Mouse (Mus musculus) thymus, adult 2 months (tissue): ENCODE results near the gene Agpat2.

Source experiments
- CTCF ChIP-seq: fragments of 200-500 bp; IDR thresholded peaks from 2 replicates; pipeline ENCODE4 v1.5.1; 2012; ENCODE audit warnings: mild to moderate bottlenecking, control low read depth, low read length, moderate library complexity, borderline replicate concordance; ENCODE audit not compliant: control insufficient read depth, poor library complexity, insufficient read depth; ENCODE audit errors: extremely low read depth
- POLR2A ChIP-seq: fragments of 200-500 bp; IDR thresholded peaks from 2 replicates; pipeline ENCODE4 v1.6.1; 2012; ENCODE audit warnings: mild to moderate bottlenecking, low read length, control low read depth, moderate library complexity; ENCODE audit not compliant: control insufficient read depth, poor library complexity, insufficient read depth; ENCODE audit errors: extremely low read depth

DNA sequence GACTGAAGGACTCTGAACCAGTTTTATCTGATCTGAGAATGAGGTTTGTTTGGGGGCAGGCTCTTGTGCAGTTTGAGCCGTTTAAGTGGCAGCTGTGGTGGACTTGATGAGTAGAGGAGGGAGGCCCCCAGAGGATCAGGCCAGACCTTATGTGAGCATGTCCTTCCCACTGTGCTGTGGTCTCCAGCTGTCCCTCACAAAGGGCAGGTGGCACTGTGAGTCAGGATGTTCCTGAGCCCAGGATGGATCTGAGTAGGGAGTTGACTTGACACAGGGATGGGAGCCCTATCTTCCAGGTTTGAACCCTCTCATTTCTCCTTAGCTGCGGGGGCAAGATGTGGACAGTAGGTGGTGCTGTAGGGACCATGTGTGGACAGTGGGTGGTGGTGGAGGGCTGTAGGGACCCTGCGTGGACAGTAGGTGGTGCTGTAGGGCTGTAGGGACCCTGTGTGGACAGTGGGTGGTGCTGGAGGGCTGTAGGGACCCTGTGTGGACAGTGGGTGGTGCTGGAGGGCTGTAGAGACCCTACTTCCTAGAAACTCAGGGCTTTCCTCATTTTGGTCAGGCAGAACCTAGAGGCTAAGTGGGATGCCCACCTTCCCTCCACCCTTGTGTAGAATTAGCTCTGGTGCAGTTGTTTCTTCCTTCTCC is 42.6 kb upstream of the Agpat2 start:
- TF ChIP-seq CTCF (peak; percentile 100), POLR2A (no peak)
